ENCODE assay signal across 8 mouse cellular contexts in genomic region chr2:172773176-172773575, GRCm38 (mm10).
DNase-seq lines count a peak whose midpoint lies in the region; ATAC-seq and TF ChIP-seq lines count a peak whose summit lies in the region.

No protein-coding gene starts in this region.

- H3K9ac ChIP-seq in neural tube, embryonic 15.5 days (replicated peaks) = no peak overlapping the region
- H3K9ac ChIP-seq in forebrain, postnatal 0 days = no peak overlapping the region
- H3K9ac ChIP-seq in kidney, postnatal 0 days (ENCODE audit: low read depth, low read length) = no peak overlapping the region
- no peak overlapping the region for H3K9ac ChIP-seq in lung, embryonic 14.5 days

- H3K9me3 ChIP-seq in neural tube, embryonic 15.5 days (replicated peaks) = no peaks in the 10 kb centered on the region
- H3K9me3 ChIP-seq in forebrain, postnatal 0 days (ENCODE audit: low read length) = no peaks in the 10 kb centered on the region
- H3K9me3 ChIP-seq in kidney, postnatal 0 days (replicated peaks; ENCODE audit: low read length) = no peaks in the 10 kb centered on the region
- H3K9me3 ChIP-seq in lung, embryonic 14.5 days (ENCODE audit: low read depth, low read length) = no peaks in the 10 kb centered on the region

- 1% methylated on average over 2 of the region's 2 CpGs for WGBS in neural tube, embryonic 15.5 days
- 0% methylated on average over 2 of the region's 2 CpGs for WGBS in forebrain, postnatal 0 days
- WGBS in kidney, postnatal 0 days = 2% methylated on average over 2 of the region's 2 CpGs
- WGBS in lung, embryonic 14.5 days = 0% methylated on average over 2 of the region's 2 CpGs

- no peak overlapping the region for H3K4me2 ChIP-seq in neural tube, embryonic 15.5 days
- H3K4me2 ChIP-seq in forebrain, postnatal 0 days (ENCODE audit: low read depth) = no peak overlapping the region
- no peak overlapping the region for H3K4me2 ChIP-seq in kidney, postnatal 0 days (ENCODE audit: low read length)
- H3K4me2 ChIP-seq in lung, embryonic 14.5 days = no peak overlapping the region

- DNase-seq in neural tube, embryonic 10.5 days (ENCODE audit: extremely low spot score, low spot score) = peak; percentile 82
- peak; percentile 67 for DNase-seq in brain, embryonic 14.5 days (ENCODE audit: low read depth)
- peak; percentile 68 for DNase-seq in forebrain, postnatal 0 days
- DNase-seq in kidney, postnatal 0 days (ENCODE audit: low spot score) = peak; percentile 47
- peak; percentile 83 for DNase-seq in lung, embryonic 14.5 days
- DNase-seq in right cerebral cortex, postnatal 4 days = peak; percentile 77

- H3K27ac ChIP-seq in neural tube, embryonic 15.5 days (replicated peaks) = no peak overlapping the region
- no peak overlapping the region for H3K27ac ChIP-seq in forebrain, postnatal 0 days (ENCODE audit: low read depth, low read length)
- no peak overlapping the region for H3K27ac ChIP-seq in kidney, postnatal 0 days
- H3K27ac ChIP-seq in lung, embryonic 14.5 days (ENCODE audit: low read depth) = no peak overlapping the region

- no peak for ATAC-seq in neural tube, embryonic 15.5 days (ENCODE audit: low FRiP score)
- ATAC-seq in forebrain, postnatal 0 days = no peak
- ATAC-seq in kidney, postnatal 0 days (replicated peaks; ENCODE audit: low FRiP score, low read depth) = no peak
- peak; percentile 25; the same call in 1 of the 2 replicates for ATAC-seq in lung, embryonic 14.5 days (ENCODE audit: insufficient read depth)
- ATAC-seq in erythroid progenitor cell, adult 5-6 weeks (replicated peaks; ENCODE audit: low FRiP score, poor library complexity, severe bottlenecking) = no peak

- TF ChIP-seq POLR2A in brain, embryonic 14.5 days (IDR thresholded peaks at IDR 0.05; ENCODE audit: borderline replicate concordance, extremely low read depth, insufficient read depth, insufficient read length, poor library complexity, severe bottlenecking) = no peak

- no peaks in the 10 kb centered on the region for H3K36me3 ChIP-seq in neural tube, embryonic 15.5 days
- no peaks in the 10 kb centered on the region for H3K36me3 ChIP-seq in forebrain, postnatal 0 days (ENCODE audit: insufficient read depth)
- no peaks in the 10 kb centered on the region for H3K36me3 ChIP-seq in kidney, postnatal 0 days (ENCODE audit: insufficient read depth, low read length)
- no peaks in the 10 kb centered on the region for H3K36me3 ChIP-seq in lung, embryonic 14.5 days (ENCODE audit: insufficient read depth)

- H3K4me3 ChIP-seq in neural tube, embryonic 15.5 days (replicated peaks) = no peak overlapping the region
- no peak overlapping the region for H3K4me3 ChIP-seq in forebrain, postnatal 0 days (ENCODE audit: low read depth, low read length)
- no peak overlapping the region for H3K4me3 ChIP-seq in kidney, postnatal 0 days (replicated peaks; ENCODE audit: low read depth, low read length)
- no peak overlapping the region for H3K4me3 ChIP-seq in lung, embryonic 14.5 days (ENCODE audit: low read depth, low read length)

- no peaks in the 10 kb centered on the region for H3K4me1 ChIP-seq in neural tube, embryonic 15.5 days
- H3K4me1 ChIP-seq in forebrain, postnatal 0 days (ENCODE audit: insufficient read depth) = no peaks in the 10 kb centered on the region
- no peaks in the 10 kb centered on the region for H3K4me1 ChIP-seq in kidney, postnatal 0 days (replicated peaks; ENCODE audit: insufficient read depth, low read length)
- no peaks in the 10 kb centered on the region for H3K4me1 ChIP-seq in lung, embryonic 14.5 days (ENCODE audit: insufficient read depth)

- peaks cover 22% of the 10 kb centered on the region for H3K27me3 ChIP-seq in neural tube, embryonic 15.5 days (replicated peaks)
- no peaks in the 10 kb centered on the region for H3K27me3 ChIP-seq in forebrain, postnatal 0 days (ENCODE audit: insufficient read depth, low read length)
- no peaks in the 10 kb centered on the region for H3K27me3 ChIP-seq in kidney, postnatal 0 days (ENCODE audit: insufficient read depth, low read length)
- H3K27me3 ChIP-seq in lung, embryonic 14.5 days (ENCODE audit: insufficient read depth, low read length) = no peaks in the 10 kb centered on the region; the same call in 1 of the 2 replicates

- TF ChIP-seq CTCF in brain, embryonic 14.5 days (IDR thresholded peaks at IDR 0.05; ENCODE audit: borderline replicate concordance, extremely low read depth, insufficient read depth, insufficient read length) = peak; percentile 87
- peak; percentile 84 for TF ChIP-seq CTCF in forebrain, postnatal 0 days (IDR thresholded peaks at IDR 0.05; ENCODE audit: low read depth)
- TF ChIP-seq CTCF in kidney, postnatal 0 days (IDR thresholded peaks at IDR 0.05; ENCODE audit: low read depth) = peak; percentile 91
- TF ChIP-seq CTCF in lung, embryonic 14.5 days (IDR thresholded peaks at IDR 0.05; ENCODE audit: low read depth) = peak; percentile 91
